Mouse (Mus musculus) limb, embryonic 12.5 days (tissue): Measurements from ENCODE around the gene Dpep1. TPM values are rescaled to one million over a fixed set of nuclear protein-coding genes. Genes with fewer than 3 reads are reported as not detected.
A peak's percentile ranks its signal among the peaks of the same experiment; 100 is the strongest.
"Not testable (repeated sequence)": the region's sequence is repeated elsewhere in the genome, so short reads cannot be mapped to it uniquely, and the experiment has no call there.

Source experiments
- ATAC-seq: fragments of 200-750 bp; cut with Nextera tagmentation; 2 replicates; pipeline ENCODE4 v1.8.0; 2017; ENCODE audit warnings: low read depth, moderate TSS enrichment; ENCODE audit not compliant: insufficient number of reproducible peaks, insufficient read depth, low FRiP score, low TSS enrichment
- H3K27ac ChIP-seq: fragments of 300-500 bp; sonication (generic); 2 replicates; pipeline ENCODE4 v1.5.1; 2016; ENCODE audit warnings: mild to moderate bottlenecking, moderate library complexity
- H3K27me3 ChIP-seq: fragments of 300-500 bp; sonication (generic); 2 replicates; pipeline ENCODE4 v1.6.1; 2016; ENCODE audit warnings: mild to moderate bottlenecking, moderate library complexity
- H3K36me3 ChIP-seq: fragments of 300-500 bp; sonication (generic); 2 replicates; pipeline ENCODE4 v1.6.1; 2016; ENCODE audit warnings: mild to moderate bottlenecking, moderate library complexity
- H3K4me1 ChIP-seq: fragments of 300-500 bp; sonication (generic); replicated peaks from 2 replicates; pipeline ENCODE4 v1.6.1; 2016
- H3K4me2 ChIP-seq: fragments of 300-500 bp; sonication (generic); 2 replicates; pipeline ENCODE4 v1.6.1; 2016; ENCODE audit warnings: mild to moderate bottlenecking, moderate library complexity
- H3K4me3 ChIP-seq: fragments of 300-500 bp; sonication (generic); replicated peaks from 2 replicates; pipeline ENCODE4 v1.5.1; 2016; ENCODE audit warnings: mild to moderate bottlenecking
- H3K9ac ChIP-seq: fragments of 300-500 bp; sonication (generic); replicated peaks from 2 replicates; pipeline ENCODE4 v1.6.1; 2016; ENCODE audit warnings: mild to moderate bottlenecking, moderate library complexity
- H3K9me3 ChIP-seq: fragments of 300-500 bp; sonication (generic); 2 replicates; pipeline ENCODE4 v1.6.1; 2016; ENCODE audit warnings: mild to moderate bottlenecking, moderate library complexity
- WGBS: fragments of 180-500 bp; shearing (Covaris S2); methylation state at CpG from one replicate; pipeline ENCODE4 v1.1.7; 2016; 5-methylcytosine and 5-hydroxymethylcytosine counted together
- polyA plus RNA-seq: library from polyadenylated mRNA; unstranded; fragments of >200 nt; fragmentation: Nextera tagmentation; extraction: Ambion mirVana; gene quantifications from 2 replicates; pipeline ENCODE4 v1.2.1, GENCODE M21; 2016

The Dpep1 gene
- polyA plus RNA-seq, 1 experiment from 2014 or later = 1.5 TPM

DNA sequence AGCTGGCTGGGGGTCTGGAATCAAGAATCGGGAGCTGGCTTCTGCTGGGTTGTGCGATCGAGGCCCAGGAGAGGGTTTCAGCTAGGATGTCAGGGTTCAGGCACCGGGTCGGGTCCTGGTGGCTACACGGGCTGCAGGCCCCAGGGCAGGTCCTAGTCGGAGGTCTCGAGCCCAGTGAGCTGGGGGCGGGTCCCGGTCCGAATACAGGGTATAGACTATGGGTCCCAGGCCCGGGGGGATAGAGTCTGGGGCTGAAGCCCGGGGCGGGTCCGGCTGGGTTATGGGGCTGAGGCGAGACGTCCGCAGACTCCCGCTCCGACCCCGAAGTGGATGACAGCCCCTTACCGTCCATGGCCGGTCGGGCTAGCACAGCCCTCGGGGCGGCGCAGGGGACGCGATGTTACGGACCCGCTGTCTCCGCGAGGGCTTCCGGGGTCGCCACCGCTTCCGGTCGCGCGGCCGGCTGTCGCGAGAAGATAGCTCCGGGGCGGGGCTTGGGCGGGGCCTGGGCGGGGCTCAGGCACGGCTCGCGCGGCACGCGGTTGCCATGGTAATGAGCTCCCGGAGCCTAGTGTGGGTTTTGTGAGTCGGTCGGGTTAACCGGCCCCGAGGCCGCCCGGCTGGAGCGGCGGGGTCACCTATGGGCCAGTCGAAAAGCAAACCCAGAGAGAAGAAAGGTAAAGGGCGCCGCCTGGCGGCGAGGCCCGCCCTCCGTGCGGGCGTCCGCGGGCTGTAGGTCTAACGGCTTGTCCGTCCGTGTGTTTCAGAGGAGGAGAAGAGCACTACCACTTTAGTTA lies 26.5 kb downstream of the Dpep1 start, which contains the start of the genes Chmp1a and Spata33:
Gene Chmp1a (minus strand): TSS at position 443 of the 797 bp plus-strand sequence.
Gene Spata33 (plus strand): TSS at position 512 of the 797 bp plus-strand sequence.
- Histone ChIP-seq H3K36me3 (peaks cover 32% of the 10 kb centered on the region), H3K4me1 (peaks cover 17% of the 10 kb centered on the region), H3K4me3 (peak within 1 kb of the TSS; percentile 98), H3K27ac (peak within 1 kb of the TSS; percentile 53), H3K4me2 (peak within 1 kb of the TSS; percentile 90), H3K9ac (peak within 1 kb of the TSS; percentile 92), H3K27me3 (no peaks in the 10 kb centered on the region), H3K9me3 (no peaks in the 10 kb centered on the region)
- ATAC-seq = peak; percentile 91
- under 1% methylated on average over 76 of the region's 76 CpGs for WGBS

DNA sequence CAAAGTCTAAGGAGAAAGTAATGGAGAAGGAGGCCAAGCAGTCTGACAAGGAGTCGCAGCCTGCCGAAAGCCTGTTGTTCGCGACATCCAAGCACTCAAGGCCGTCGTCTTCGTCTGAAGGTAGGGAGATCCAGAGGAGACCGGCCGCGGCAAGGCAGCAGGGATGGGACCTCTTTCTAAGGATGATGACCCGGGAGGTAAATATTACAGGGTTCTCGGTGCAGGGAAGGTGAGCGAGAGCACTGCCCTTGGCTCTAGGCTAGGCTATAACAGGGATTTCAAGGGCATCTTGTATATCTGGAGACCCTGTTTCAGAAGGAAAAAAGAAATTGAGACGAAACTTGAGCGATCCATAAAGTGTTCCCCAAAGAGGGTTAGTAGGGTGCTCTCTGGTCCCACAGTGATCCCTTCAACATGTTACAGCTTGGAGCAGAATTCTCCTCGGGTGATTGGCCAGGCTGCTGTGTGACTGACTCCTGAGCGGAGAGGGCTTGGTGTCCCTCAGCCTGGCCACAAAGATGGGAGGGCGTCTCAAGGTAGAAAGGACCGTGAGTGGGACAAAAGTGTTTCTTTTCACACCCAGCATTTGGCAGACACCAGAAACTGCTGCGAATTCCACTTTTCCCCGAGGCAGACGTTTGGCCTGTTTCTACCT lies 27.2 kb downstream of the Dpep1 start:
- no peak; the same call in none of the 2 replicates for ATAC-seq
- H3K27ac ChIP-seq = peak overlapping the region; percentile 53

GRCm38 (mm10) chr8:123215430-123215829 lies 29.4 kb downstream of the Dpep1 start:
- H3K27me3 ChIP-seq = no peaks in the 10 kb centered on the region
- no peak for ATAC-seq
- H3K4me2 ChIP-seq = no peak overlapping the region
- H3K9me3 ChIP-seq = no peaks in the 10 kb centered on the region
- H3K27ac ChIP-seq = no peak overlapping the region
- WGBS = 80% methylated on average over 3 of the region's 3 CpGs
- H3K4me1 ChIP-seq = peaks cover 17% of the 10 kb centered on the region
- H3K9ac ChIP-seq = no peak overlapping the region
- peaks cover 3% of the 10 kb centered on the region; the same call in 1 of the 2 replicates for H3K36me3 ChIP-seq
- no peak overlapping the region for H3K4me3 ChIP-seq

More for the DNA sequence above, 27.2 kb downstream of the Dpep1 start:
- peak overlapping the region; percentile 90 for H3K4me2 ChIP-seq
- no peaks in the 10 kb centered on the region for H3K27me3 ChIP-seq
- peaks cover 17% of the 10 kb centered on the region for H3K4me1 ChIP-seq
- H3K36me3 ChIP-seq = peaks cover 25% of the 10 kb centered on the region
- no peaks in the 10 kb centered on the region for H3K9me3 ChIP-seq
- H3K9ac ChIP-seq = peak overlapping the region; percentile 65
- H3K4me3 ChIP-seq = peak overlapping the region; percentile 98
- WGBS = 13% methylated on average over 22 of the region's 22 CpGs

DNA sequence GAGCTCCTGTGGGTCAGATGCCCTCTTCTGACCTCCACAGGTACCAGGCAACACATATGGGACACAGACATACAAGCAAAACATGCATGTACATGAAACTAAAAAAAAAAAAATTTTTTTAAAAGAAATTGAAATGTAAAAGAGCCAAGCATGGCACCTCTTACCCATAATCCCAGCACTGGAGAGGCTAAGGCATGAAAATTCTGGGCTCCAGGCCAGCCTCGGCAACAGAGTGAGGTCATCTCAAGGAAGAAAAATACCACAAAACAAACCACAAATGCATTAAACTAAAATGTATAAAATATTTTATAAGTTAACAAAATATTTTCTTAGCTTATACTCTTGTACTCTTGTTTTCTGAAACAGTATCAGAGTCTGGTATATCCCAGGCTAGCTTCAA lies 34.9 kb downstream of the Dpep1 start:
- Histone ChIP-seq H3K9me3 (no peaks in the 10 kb centered on the region), H3K4me1 (peaks cover 13% of the 10 kb centered on the region), H3K4me2 (no peak overlapping the region), H3K4me3 (no peak overlapping the region), H3K9ac (no peak overlapping the region), H3K36me3 (no peaks in the 10 kb centered on the region), H3K27ac (no peak overlapping the region), H3K27me3 (no peaks in the 10 kb centered on the region)
- WGBS = 86% methylated on average over 1 of the region's 1 CpGs
- no peak for ATAC-seq

GRCm38 (mm10) chr8:123224278-123225266 lies 38.5 kb downstream of the Dpep1 start, which contains the start of gene Cdk10:
TSS of gene Cdk10 (plus strand) at chr8:123224842.
- H3K4me2 ChIP-seq = peak within 1 kb of the TSS; percentile 92
- peak; percentile 52 for ATAC-seq
- peak within 1 kb of the TSS; percentile 82 for H3K4me3 ChIP-seq
- H3K9me3 ChIP-seq = no peaks in the 10 kb centered on the region
- H3K36me3 ChIP-seq = peaks cover 28% of the 10 kb centered on the region
- no peaks in the 10 kb centered on the region for H3K27me3 ChIP-seq
- H3K9ac ChIP-seq = peak within 1 kb of the TSS; percentile 83
- WGBS = 3% methylated on average over 59 of the region's 59 CpGs
- H3K27ac ChIP-seq = peak within 1 kb of the TSS; percentile 85
- H3K4me1 ChIP-seq = peaks cover 13% of the 10 kb centered on the region

- Histone ChIP-seq H3K36me3 (peaks cover 32% of the 10 kb centered on the region), H3K4me1 (peaks cover 13% of the 10 kb centered on the region), H3K9ac (no peak overlapping the region), H3K9me3 (no peaks in the 10 kb centered on the region), H3K4me2 (no peak overlapping the region), H3K4me3 (no peak overlapping the region), H3K27ac (no peak overlapping the region), H3K27me3 (peaks cover 15% of the 10 kb centered on the region)
- WGBS = 100% methylated on average over 1 of the region's 1 CpGs
- ATAC-seq = no peak
Observed at GRCm38 (mm10) chr8:123228416-123228815, 42.4 kb downstream of the Dpep1 start.

DNA sequence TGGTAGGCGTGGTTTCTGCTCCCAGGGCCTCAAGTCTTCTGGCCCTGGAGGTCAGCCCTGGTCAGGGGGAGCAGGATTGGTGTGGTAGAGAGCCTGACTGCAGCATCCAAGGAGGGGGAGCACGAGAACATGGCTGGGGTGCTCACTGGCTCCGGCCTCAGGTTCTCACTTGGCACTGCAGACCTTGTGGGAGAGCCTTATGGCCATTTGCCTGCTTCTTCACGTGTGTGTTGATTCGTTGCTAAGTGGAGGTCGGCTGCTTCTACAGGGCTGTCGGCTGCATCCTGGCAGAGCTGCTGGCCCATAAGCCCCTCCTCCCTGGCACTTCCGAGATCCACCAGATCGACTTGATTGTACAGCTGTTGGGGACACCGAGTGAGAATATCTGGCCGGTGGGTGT lies 44.3 kb downstream of the Dpep1 start:
- H3K27ac ChIP-seq, ATAC-seq, H3K9ac ChIP-seq, H3K4me1 ChIP-seq, H3K9me3 ChIP-seq, H3K4me3 ChIP-seq, H3K4me2 ChIP-seq: not testable (repeated sequence)
- 85% methylated on average over 11 of the region's 11 CpGs for WGBS
- peaks cover 32% of the 10 kb centered on the region for H3K36me3 ChIP-seq
- H3K27me3 ChIP-seq = peaks cover 34% of the 10 kb centered on the region

DNA sequence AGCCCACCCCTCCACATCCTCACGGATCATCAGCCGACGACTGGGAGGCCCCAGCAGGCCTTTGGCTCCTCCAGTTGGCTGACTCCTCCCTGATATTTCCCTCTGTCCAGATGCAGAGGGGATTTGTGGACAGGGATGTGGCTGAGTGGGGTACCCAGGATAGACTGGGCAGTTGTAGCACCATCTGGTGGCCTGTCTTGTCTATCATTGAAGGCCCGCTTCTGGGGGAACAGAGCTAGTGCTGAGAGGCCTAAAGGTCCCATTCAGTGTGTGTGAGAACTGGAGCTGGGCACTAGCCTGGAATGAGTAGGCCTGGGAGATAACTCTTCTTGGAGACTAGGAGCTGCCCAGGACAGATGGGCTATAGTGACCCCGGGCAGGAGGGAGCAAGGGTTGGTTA lies 45.7 kb downstream of the Dpep1 start:
- peaks cover 32% of the 10 kb centered on the region for H3K36me3 ChIP-seq
- H3K27ac ChIP-seq = no peak overlapping the region
- H3K9ac ChIP-seq = no peak overlapping the region
- no peak overlapping the region for H3K4me2 ChIP-seq
- H3K9me3 ChIP-seq = no peaks in the 10 kb centered on the region
- H3K27me3 ChIP-seq = peaks cover 48% of the 10 kb centered on the region
- no peak for ATAC-seq
- peaks cover 7% of the 10 kb centered on the region for H3K4me1 ChIP-seq
- 53% methylated on average over 5 of the region's 5 CpGs for WGBS
- H3K4me3 ChIP-seq = no peak overlapping the region

GRCm38 (mm10) chr8:123232553-123232952 lies 46.5 kb downstream of the Dpep1 start:
- H3K4me3 ChIP-seq = no peak overlapping the region
- no peak for ATAC-seq
- H3K9ac ChIP-seq = no peak overlapping the region
- H3K27ac ChIP-seq = no peak overlapping the region
- 30% methylated on average over 7 of the region's 7 CpGs for WGBS
- H3K36me3 ChIP-seq = peaks cover 24% of the 10 kb centered on the region
- H3K27me3 ChIP-seq = peaks cover 49% of the 10 kb centered on the region
- H3K4me1 ChIP-seq = peaks cover 7% of the 10 kb centered on the region
- no peak overlapping the region for H3K4me2 ChIP-seq
- H3K9me3 ChIP-seq = no peaks in the 10 kb centered on the region

DNA sequence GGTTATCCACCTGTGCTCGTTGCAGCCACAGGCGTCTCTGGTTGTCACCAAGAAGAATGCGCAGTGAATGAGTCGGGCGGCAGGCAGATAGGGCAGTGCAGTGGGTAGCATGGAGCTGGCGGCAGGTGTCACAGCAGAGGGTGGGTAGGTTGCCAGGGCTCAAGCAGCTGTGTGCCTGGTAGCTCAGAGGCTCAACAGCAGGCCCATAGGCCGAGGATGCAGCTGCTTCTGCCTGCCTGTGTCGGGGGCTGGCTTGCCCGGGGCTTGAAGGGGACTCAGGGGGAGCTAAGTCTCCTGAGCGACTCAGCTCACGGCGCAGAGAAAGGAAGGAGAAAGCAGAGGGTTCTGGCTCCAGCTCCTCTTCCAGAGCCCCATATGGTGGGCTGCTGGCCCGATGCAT lies 47.3 kb downstream of the Dpep1 start:
- Histone ChIP-seq H3K9ac (no peak overlapping the region), H3K27me3 (peaks cover 49% of the 10 kb centered on the region)

More for the DNA sequence above, 47.3 kb downstream of the Dpep1 start:
- Histone ChIP-seq H3K4me1 (peaks cover 7% of the 10 kb centered on the region), H3K4me2 (no peak overlapping the region), H3K4me3 (no peak overlapping the region), H3K9me3 (no peaks in the 10 kb centered on the region), H3K36me3 (peaks cover 17% of the 10 kb centered on the region), H3K27ac (no peak overlapping the region)
- ATAC-seq = no peak
- 53% methylated on average over 13 of the region's 13 CpGs for WGBS
